Mouse (Mus musculus) lung, postnatal 14 days (tissue): ENCODE results near the gene Mecr.
"Not testable (repeated sequence)": the region's sequence is repeated elsewhere in the genome, so short reads cannot be mapped to it uniquely, and the experiment has no call there.

Experiments used
- DNase-seq: peaks from one replicate; pipeline ENCODE4 v3.0.0; 2021

Mecr gene

DNA sequence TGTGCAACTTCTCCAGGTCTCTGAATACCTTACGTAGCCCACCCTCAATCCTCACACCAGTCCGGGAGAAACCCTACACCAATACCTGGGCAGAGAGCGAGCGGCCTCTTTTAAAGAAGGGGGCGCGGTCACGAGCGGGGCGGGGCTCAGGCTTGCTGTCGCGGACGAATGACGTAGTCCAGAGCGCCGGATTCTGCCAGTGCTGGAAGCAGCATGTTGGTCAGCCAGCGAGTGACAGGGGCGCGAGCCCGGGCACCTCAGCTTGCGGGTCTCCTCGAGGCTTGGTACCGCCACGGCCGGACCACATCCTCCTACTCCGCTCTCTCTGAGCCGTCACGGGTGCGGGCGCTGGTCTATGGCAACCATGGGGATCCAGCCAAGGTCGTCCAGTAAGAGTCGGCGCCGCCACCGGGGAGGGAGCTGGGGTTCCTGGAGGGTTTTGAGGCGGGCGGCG is at the start of gene Mecr:
TSS of gene Mecr (plus strand) at position 181 of the 454 bp plus-strand sequence.
- peak; percentile 96 for DNase-seq

DNA sequence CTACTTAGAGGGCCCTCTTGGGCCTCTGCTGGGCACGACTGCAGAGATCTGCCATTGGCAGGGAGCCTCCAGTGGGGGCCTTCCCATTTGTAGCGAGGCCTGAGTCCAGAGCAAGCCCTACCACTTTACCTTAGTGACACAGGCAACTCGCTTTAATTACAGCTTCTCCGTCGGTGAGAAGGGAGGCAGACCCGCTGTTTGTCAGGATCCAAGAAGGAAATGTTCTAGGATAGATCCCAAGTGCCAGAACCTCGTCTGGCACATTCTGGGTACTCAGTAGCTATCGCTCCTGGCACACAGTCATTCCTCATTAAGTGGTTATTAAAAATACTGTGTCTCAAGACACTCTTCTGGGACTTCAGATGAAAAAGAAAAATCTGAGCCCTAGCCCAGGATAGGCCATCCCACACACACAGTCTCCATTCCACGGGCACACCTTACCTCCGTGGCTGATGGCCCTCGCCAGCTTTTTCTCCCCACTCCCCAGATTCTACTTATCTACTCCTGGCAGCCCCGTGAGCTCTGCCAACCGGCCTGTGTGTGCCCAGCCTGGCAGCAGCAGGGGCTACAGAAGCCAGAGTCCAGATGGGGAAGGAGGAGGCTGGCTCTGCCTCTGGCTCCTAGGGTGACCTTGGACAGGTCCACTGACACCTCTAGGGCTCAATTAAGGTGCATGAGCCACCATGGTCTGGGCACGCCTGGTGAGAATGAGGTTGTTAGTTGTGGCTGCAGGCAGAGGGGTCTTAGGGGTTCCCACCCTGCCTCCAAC is 46.8 kb upstream of the Mecr start:
- DNase-seq, result no peak

DNA sequence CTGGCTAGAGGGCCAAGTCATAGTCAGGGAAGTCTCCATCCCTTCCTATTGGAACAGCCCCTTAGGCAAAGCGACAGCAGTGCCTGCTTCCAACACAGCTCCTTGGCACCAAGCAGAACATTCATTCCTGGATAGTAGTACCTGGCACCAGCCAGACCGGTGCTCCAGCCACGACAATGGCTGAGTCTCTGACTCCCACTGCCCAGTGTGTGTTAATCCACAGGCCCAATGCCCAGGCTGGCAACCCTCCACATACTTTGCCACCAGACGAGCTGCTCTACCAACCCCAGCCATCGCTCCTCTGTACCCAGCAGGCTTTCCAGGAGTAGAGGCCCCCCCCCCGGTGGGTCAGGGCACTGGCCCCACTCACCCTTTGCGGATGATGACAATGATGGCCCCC is 45.8 kb upstream of the Mecr start:
- no peak for DNase-seq

DNA sequence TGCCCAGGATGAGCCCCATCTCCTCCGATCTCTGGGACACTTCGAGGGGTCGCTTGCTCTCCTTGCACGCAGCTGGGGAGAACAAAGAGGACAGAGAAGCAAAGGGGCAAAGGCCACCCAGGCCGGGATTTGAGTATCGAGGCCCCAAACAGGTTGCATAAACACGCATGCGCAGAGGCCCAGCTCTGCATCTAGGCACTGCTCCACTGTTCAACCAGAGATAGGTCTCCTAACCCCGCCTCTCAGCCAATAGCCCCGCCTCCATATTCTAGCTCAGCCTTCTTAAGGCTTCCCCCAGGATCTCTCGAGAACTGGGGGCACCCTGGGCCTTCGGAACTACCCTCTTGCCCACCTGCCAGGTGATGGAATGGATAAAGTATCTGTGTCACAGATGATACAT is 45.4 kb upstream of the Mecr start:
- no peak for DNase-seq

DNA sequence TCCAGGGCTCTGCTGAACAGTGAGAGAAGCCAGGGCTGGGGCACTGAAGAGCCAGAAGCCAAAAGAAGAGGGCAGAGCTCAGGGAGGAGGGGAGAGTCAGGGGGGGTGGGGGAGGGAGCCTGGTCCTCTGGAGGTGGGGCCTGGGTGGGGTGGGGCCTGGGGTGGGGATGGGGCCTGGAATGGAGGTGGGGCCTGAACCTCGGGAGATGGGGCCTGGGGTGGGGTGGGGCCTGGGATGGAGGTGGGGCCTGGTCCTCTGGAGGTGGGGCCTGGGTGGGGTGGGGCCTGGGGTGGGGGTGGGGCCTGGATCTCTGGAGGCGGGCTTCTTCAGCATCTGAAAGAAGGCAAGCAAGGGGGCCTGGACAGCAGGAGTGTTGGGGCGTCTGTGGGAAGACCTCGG is 44.3 kb upstream of the Mecr start:
- DNase-seq, result no peak

DNA sequence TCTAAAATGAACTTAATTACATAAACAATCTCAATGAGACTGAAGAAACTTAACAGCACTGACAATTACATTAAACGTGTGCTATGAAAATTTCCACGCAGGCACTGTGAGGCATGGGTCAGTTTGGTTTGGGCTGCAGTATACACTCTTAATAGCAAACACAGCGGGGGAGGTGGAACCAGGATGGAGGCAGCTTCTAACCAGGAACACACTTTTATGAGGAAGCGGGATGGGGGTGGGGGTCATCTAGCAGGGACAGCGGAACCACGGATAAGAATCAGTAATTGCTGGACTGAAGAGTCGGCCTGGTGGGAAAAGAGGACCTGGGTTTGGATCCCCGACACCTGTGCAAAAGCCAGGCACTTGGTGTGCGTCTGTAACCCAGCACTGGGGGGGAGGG is 39.4 kb upstream of the Mecr start:
- no peak for DNase-seq

DNA sequence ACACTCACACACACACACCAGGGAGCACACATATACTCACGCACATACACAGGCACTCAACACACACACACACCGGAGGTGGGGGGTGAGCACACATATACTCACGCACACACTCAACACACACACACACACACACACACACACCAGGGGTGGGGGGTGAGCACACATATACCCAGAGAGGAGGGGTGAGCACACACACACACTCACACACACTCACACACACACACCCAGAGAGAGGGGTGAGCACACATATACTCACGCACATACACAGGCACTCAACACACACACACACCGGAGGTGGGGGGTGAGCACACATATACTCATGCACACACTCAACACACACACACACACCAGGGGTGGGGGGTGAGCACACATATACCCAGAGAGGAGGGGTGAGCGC is 38.5 kb upstream of the Mecr start:
- not testable (repeated sequence) for DNase-seq

DNA sequence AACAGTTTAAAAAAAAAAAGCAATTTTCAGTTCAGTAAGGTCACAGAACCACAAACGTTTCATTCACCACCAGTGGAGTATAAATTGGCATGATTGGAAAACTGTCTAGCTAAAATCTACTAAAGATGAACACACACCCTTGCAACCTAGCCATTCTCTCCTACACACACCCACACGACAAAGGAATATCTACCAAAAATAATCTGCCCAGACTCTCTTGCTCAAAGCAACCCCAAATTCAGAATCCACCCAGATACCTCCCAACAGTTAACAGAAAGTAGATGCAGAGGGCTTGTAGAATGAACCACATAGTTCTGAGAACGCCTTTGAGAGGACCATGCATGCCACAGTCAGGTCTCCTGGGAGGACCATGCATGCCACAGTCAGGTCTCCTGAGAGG is 38.0 kb upstream of the Mecr start:
- no peak for DNase-seq

DNA sequence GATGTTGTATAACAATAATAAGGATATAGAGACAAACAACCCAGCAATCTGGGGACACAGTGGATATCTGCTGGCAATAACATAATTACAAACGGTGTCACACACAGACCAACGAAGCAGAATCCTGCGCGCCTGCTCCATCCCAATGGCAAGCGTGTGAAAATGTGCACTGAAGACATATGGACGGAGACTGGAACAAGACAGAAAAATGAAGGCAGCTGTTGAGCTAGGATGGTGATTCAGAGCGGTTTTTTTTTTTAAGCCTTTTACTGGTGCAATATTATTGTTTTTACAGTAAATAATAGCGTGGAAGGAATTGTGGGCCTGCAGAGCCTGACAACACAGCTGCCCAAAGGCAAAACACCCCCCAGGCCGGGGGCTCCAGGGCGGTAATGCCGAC is 30.8 kb upstream of the Mecr start:
- no peak for DNase-seq

DNA sequence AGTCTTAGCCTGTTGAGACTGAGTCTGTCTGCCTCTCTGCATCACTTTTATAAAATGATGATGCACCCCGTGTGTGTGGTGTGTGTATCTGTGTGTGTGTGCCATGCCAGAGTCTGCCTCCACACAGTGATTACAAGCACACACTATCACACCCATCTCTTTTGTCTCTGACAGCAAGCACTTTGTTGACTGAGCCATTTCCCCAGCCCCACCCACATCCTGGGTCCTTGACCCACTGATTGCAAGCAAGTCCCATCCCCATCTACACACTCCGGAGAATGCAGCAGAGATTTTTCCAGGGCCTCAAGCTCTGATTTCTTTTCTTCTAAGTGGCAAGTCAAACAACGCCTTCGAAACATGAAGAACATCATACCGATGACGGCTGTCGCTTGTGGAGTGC is 29.5 kb upstream of the Mecr start:
- no peak for DNase-seq

DNA sequence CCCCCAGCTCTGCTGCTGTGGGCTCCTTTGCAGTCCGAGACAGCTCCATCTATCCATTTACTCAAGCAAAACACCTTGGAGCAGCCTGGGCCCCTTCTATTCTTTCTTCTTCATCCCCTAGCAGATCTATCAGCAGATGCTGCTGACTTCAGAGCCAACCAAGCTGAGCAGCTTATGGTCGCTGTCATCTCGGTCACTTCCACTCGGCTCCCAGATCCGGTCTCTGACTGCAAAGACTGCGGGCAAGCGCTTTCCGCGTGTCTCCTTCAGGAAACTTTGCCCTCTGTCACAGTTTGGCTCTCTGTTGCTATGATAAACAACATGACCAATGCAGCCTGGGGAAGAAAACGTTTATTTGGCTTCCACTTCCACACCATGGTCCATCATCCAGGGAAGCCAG is 28.4 kb upstream of the Mecr start:
- peak; percentile 8 for DNase-seq

DNA sequence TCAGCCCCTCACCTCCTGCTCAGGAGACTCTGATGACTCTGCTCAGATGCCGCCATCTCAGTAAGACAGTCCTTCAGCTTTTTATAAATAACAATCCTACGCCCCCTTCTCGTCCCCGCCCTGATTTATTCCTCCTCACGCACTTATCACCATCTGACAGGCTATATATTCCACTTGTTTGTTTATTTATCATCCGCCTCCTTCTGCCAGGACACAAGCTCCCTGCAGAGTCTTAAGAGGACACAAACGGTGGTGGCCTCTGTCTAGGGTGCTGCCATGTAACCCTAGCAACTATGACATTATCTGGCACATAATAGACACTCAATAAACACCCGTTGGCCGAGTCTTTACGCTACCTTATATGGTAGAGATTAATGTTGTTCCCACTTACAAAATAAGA is 27.5 kb upstream of the Mecr start:
- DNase-seq, result no peak

DNA sequence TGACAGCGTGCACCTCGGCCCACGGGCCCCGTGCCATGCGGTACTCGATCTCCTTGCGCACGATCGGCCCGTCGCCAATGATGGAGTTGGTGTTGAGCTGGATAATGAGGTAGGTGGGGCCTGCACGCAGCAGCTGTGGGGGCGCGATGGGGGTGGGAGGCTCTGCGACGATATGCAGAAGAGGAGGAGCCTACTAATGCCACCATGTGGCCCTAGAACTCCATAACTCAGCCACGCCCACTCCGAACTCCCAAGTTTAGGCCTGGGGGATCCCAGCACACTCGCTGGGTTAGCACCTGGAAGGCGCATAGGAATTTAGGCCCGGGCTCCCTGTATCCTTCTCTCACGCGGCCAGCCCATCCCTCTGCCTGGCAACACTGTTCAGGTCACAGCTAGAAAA is 24.3 kb upstream of the Mecr start:
- no peak for DNase-seq

DNA sequence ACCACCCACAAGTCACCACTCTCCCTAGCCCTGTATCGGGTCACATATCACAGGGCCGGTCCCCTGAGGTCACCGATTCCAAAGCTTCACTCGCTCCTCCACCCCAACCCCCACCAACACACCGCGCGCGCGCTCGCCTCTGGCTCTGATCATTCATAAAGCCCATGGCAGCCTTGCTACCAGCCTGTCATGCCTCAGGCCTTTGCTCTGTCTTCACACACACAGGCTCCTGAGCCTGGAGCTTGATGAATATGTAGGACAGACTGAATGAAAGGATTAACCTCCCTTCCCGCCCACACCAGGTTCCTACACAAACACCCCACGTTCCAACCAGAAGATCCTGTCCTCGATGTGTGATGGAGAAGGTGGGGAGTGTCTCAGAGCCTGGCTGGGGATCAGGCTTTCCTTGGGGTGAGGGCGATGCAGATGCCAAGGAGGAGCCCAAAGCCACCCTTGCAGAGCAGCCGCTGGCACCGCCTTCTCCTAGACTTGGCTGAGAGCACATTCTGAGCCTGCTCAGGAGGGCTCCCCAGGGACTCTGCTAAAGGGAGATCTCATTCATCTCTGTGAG is 22.0 kb upstream of the Mecr start:
- DNase-seq, result no peak

DNA sequence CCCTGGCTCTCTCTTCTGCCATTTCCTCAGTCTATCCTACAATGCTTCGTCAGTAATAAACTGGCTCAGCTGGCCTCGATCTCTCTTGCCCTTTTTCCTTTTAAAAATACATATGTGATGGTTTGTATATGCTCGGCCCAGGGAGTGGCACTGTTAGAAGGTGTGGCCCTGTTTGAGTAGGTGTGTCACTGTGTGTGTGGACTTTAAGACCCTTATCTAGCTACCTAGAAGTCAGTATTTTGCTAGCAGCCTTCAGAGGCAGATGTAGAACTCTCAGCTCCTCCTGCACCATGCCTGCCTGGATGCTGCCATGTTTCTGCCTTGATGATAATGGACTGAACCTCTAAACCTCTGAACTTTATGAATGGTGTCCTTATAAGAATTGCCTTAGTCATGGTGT is 20.7 kb upstream of the Mecr start:
- no peak for DNase-seq

DNA sequence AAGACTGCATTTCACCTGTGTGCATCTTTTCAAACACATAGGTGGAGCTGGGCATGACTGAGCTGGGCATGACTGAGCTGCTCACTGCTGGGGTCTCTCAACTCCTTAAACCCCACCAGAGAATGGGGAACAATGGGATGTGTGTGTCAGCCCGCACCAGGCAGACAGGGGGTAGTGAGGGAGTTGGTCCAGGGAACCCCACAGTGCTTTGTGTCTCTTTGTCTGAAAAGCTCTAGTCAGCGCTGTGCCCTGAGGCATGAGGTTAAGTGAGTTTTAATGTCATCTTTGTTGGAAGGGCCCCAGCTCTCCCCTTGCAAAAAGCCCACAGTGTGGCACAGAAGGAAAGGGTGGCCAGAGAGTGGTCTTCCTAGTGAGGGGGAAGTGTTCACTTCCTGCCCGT is 18.3 kb upstream of the Mecr start:
- DNase-seq, result no peak

DNA sequence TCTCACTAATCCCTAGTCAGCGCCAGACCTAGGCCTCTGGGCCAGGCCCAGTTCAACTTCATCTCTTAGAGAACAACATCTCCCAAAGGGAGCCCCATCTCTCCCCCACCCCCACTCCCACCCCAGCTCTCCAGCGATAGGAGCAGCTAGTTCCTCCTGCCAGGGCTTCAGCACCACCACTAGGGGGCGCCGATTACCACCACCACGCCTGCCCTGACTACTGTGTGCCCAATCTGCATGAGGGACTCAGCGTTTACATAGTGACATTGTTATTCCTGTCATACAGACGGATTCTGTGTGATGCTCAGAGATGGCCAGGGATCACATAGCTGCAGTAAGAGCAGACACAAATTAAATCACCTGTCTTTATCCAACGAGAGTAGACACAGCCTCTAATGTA is 17.4 kb upstream of the Mecr start:
- DNase-seq, result peak; percentile 66

DNA sequence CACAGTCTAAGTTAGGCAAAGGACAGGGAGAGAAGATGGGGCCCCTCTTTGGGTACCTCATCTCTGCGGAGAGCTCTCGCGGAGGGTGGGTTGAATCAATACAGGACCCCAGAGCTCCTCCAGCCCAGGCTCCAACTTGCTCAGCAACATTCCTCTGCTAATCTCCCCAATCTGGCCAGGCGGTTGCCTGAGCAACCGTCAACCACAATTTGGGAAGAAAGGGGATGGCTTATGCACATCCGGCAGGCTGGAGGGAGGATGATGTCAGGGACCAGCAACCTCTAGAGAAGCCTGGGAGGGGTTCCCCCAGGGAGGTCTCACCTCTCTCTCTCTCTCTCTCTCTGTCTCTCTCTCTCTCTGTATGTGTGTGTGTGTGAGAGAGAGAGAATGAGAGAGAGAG is 16.4 kb upstream of the Mecr start:
- no peak for DNase-seq

DNA sequence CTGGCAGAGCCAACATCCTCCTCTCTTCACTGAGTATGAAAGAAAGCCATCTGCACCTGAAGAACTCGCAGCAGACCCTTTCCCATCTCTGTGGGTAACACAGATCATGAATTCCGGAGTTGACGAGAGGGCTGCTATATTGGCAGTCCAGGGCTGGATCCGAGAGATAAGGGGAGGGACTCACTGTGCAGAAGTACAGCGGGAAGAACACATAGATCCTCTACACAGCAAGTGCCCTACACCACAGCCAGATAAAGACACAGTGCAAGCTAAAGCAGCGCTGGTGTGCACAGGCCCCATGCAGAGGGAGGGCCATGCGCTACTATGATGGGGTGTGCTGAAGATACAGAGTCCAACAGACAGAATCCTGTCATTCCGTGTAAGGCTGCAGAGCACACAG is 14.1 kb upstream of the Mecr start:
- DNase-seq, result no peak

DNA sequence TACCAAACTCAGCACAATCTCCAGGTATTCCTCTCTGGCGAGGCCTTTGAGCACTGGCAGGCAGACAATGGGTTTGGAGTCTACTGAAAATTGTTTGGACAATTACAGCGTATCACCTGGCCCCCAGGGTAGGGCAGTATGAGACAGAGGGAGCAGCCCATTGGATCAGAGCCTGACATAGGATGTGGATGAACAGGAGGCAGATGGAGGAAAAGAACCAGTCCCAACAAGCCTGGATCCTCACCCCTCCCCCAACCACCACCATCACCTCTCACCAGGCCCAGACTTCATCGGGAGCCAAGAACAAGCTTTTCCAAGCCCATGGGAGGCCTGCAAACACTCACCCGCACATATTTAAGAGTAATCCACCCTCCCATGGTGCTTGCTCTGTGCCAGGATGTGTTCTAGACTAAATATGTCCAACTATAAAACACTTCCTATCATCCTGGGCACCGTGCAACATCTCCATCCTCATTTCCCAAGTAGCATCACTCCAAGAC is 11.7 kb upstream of the Mecr start:
- peak; percentile 29 for DNase-seq

DNA sequence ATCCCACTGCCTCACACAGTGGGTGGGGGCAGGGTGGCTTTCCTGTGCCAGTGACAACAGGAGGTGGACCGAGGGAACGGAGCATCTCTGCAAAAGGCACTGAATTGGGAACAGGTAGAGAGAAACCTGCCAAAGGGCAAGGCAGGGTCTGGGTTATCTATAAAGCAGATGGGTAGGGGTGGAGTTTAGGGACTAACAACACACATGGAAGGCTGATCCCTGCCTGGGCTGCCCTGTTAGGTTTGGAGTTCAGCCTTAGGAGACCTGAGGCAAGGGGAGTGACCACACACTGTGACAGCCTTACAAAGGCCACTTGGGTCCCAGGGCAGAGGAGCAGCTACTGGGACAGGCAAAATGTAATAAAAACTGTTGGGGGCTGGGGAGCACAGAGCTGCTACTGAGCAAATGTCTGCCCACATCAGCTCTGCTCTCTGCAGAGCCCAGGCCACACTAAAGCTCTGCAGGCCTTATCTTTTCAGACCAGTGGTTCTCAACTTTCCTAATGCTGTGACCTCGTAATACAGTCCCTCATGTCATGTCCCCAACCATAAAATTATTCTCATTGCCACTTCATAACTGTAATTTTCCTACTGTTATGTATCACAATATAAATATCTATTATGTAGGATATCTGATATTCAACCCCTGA is 10.4 kb upstream of the Mecr start:
- no peak for DNase-seq

DNA sequence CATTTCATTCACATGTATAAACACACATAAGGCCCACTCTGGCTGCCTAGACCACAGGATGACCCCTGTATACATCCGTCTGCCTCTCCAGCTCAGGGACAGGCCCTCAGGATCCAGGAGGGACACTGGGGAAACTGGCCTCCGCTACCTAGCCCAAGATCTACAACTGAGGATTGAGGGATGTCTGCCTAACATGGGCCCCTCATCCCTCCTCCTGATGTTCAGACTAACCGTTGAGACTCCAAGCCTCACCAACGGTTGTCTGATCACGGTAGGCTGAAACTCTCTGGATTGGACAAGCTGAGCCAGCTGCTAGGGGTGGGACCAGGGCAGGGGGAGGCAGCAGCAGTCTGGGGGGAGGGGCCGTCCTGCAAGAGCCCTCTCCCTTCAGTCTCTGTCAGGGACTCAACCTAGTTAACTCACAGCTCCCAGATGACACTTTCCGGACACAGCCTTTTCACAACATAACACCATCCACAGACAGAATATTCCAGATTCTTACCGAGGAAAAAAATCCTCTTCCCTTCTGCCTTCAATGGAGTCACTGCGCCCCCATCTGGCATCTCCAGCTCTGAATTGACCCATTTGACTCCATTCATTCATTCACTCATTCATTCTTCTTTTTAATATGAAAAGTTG is 9.2 kb upstream of the Mecr start:
- DNase-seq, result peak; percentile 55

DNA sequence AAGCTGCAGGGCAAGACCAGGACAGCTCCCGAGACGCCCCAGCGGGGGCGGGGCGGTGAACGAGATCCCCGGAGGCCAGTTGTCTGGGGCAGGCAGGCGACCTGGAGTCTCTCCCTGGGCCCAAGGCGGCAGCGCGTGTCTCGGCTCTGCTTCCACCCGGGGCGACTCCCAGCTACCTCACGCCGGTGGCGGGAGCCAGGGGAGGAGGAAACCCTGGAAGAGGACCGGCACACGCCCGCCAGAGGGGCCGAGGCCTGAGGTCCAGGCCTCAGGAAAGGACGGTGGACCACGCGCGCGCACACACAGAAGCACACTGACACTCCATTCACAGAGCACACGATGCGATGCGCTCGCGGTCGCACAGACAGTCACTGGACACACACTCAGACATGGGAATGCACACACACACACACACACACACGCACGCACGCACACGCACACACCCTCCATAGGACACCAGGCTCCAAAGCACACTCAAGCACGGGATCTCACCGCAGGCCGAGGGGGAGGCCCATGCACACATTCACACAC is 6.9 kb upstream of the Mecr start:
- peak; percentile 46 for DNase-seq
